Mouse (Mus musculus): Measurements from ENCODE around the gene Cnpy4. TPM values are rescaled to one million over a fixed set of nuclear protein-coding genes. Genes with fewer than 3 reads are reported as not detected.
A peak's percentile ranks its signal among the peaks of the same experiment; 100 is the strongest.
"Not testable (repeated sequence)": the region's sequence is repeated elsewhere in the genome, so short reads cannot be mapped to it uniquely, and the experiment has no call there.

Gene Cnpy4
- total RNA-seq, 1 experiment from 2014 or later: 41.4 TPM

DNA sequence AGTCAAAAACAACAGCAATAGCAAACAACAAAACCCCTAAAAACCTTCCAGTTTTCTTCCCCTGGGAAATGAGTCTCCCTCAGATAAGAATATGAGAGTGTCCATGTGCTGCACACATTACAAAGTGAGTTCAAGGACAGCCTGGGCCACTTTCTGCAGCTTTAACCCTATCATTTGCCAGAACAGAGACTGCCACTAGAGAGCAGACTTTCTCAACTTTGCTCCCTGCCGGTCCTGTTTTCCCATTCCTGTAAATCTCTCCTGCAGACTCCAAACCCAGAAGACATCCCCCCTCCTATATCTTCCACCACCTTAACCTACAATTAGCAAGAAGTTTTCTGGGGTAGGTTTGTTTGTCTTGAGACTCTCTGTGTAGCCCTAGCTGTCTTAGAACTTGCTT lies 12.3 kb downstream of the Cnpy4 start:
- ATAC-seq (replicated peaks; ENCODE audit: low read depth, poor library complexity, severe bottlenecking): no peak

DNA sequence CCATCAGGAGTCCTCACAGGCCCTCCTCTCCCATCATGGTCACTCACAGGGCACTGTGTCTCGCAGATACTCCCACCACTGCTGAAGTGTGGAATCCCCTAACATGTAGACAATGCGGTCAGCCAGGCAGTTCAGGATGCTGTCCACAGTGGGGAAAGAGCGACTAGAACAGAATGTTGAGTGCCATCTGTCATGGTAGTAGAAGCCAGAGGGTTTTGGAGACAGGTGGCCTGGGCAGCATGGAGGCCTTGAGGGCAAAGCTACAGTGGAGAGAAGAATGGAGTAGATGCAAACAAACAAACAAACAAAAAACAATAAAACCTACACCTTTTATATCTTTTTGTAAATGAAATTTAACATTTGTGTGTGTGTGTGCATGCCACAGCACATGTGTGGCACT lies 14.8 kb downstream of the Cnpy4 start:
- no peak for ATAC-seq (replicated peaks; ENCODE audit: low read depth, poor library complexity, severe bottlenecking)

- no peak for ATAC-seq (replicated peaks; ENCODE audit: low read depth, poor library complexity, severe bottlenecking)
Observed at GRCm38 (mm10) chr5:138207253-138207652, 20.0 kb downstream of the Cnpy4 start.

GRCm38 (mm10) chr5:138207873-138208272 lies 20.6 kb downstream of the Cnpy4 start:
- no peak for ATAC-seq (replicated peaks; ENCODE audit: low read depth, poor library complexity, severe bottlenecking)

GRCm38 (mm10) chr5:138216632-138217031 lies 29.3 kb downstream of the Cnpy4 start:
- not testable (repeated sequence) for ATAC-seq (replicated peaks; ENCODE audit: low read depth, poor library complexity, severe bottlenecking)

DNA sequence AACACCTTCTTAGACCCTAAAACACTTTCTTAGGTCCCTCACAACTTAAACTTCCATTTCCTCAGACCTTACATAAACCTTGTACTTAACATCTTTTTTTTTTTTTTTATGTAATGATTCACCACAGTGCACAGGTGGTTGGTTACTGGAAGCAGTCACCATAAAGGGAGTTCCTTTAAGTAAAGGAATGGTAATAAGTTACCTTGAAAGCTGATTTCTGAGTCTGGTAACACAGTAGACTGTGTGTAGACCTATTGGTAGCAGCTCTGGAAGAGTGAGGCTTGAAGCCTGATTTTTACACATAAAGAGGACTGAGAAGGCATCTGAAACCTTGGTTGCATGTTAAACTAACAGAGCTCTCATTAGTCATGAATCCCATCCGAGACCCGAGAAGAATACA lies 32.6 kb downstream of the Cnpy4 start:
- no peak for ATAC-seq (replicated peaks; ENCODE audit: low read depth, poor library complexity, severe bottlenecking)

DNA sequence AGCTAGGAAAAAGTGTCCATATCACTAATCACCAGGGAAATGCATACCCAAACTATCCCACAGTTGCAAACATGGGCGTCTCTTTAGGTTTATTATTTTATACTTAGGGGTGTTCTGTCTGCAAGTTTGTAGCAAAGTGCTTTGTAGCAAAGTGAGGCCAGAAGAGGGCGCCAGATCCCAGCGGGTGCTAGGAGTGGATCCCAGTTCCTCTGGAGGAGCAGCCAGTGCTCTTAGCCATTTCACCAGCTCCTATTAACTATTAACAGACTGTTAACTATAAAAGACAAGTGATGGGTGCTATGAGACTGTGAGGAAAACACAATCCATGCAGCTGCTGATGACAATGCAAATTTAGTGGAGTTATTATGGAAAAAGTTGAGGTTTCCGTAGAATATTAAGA lies 34.8 kb downstream of the Cnpy4 start:
- peak; percentile 81 for ATAC-seq (replicated peaks; ENCODE audit: low read depth, poor library complexity, severe bottlenecking)

DNA sequence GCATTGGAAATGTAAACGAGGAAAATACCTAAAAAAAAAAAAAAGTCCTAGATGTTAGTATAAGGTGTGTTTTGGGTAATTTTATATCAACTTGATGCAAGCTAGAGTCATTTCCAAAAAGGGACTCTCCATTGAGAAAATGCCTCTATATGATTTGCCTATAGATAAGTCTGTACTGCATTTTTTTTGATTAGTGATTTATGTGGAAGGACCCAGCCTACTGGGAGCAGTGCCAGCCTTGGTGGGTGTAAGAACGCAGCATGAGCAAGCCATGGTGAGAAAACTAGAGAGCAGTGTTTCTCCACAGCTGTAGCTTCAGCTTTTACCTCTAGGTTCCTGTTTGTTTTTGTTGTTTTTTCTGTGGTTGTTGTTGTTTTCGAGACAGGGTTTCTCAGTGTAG lies 36.0 kb downstream of the Cnpy4 start:
- ATAC-seq (replicated peaks; ENCODE audit: low read depth, poor library complexity, severe bottlenecking): no peak

GRCm38 (mm10) chr5:138225700-138226099 lies 38.4 kb downstream of the Cnpy4 start, which contains the start of gene Nxpe5:
Nxpe5 (plus strand) TSS chr5:138225898.
- ATAC-seq (replicated peaks; ENCODE audit: low read depth, poor library complexity, severe bottlenecking): no peak

- no peak for ATAC-seq (replicated peaks; ENCODE audit: low read depth, poor library complexity, severe bottlenecking)
Observed at GRCm38 (mm10) chr5:138226491-138226890, 39.2 kb downstream of the Cnpy4 start.

GRCm38 (mm10) chr5:138227367-138227766 lies 40.1 kb downstream of the Cnpy4 start:
- ATAC-seq (replicated peaks; ENCODE audit: low read depth, poor library complexity, severe bottlenecking): peak; percentile 95

DNA sequence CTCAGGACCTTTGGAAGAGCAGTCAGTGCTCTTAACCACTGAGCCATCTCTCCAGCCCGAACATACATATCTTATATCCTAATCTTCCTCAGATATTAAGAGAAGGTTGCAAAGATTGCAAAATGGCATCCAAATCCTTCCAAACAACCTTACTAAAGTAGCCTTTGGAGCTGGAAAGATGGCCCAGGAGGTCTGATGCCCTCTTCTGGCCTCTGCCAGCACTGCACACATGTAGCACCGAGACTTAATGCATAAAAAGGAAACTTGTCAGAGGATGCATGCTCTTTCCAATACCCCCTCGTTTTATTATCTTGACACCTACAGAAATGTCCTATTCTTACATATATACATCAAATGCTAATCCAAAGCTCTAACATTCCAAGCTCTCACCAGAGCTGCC lies 40.7 kb downstream of the Cnpy4 start:
- peak; percentile 56 for ATAC-seq (replicated peaks; ENCODE audit: low read depth, poor library complexity, severe bottlenecking)

- ATAC-seq (replicated peaks; ENCODE audit: low read depth, poor library complexity, severe bottlenecking): no peak
Observed at GRCm38 (mm10) chr5:138229511-138229910, 42.2 kb downstream of the Cnpy4 start.

- ATAC-seq (replicated peaks; ENCODE audit: low read depth, poor library complexity, severe bottlenecking): no peak
Observed at GRCm38 (mm10) chr5:138233778-138234177, 46.5 kb downstream of the Cnpy4 start.

DNA sequence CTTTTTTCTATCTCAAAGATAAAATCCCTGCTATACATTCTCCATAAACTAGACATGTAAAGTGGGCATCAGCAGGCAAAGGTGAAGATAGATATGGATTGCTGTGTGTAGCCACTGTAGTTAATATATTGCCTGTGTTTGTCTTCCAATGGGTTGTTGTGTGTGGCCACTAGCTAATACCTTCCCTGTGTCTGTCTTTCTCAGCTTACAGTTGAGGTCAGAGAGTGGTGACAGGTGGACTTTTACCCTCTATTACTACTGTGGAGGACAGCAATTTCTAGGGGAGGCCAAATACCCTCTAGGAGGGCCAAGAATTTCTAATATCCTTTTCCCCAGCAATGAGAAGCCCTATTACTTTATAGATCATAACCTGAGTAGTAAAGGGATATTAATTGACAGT lies 46.9 kb downstream of the Cnpy4 start:
- ATAC-seq (replicated peaks; ENCODE audit: low read depth, poor library complexity, severe bottlenecking): no peak

- no peak for ATAC-seq (replicated peaks; ENCODE audit: low read depth, poor library complexity, severe bottlenecking)
Observed at GRCm38 (mm10) chr5:138241511-138241910, 54.2 kb downstream of the Cnpy4 start.

Other genes starting within 250 kb of the Cnpy4 start
- gene Gjc3, start 224.4 kb upstream of the Cnpy4 start, total RNA-seq (2017): not detected in 2 replicates
- gene Azgp1, start 206.0 kb upstream of the Cnpy4 start, total RNA-seq (2017): not detected in 2 replicates
- not detected in 2 replicates for gene Smok3a, start 166.2 kb upstream of the Cnpy4 start, total RNA-seq (2017)
- not detected in 2 replicates for gene Smok3b, start 166.1 kb upstream of the Cnpy4 start, total RNA-seq (2017)
- not detected in 2 replicates for gene Smok3c, start 134.3 kb upstream of the Cnpy4 start, total RNA-seq (2017)
- gene Zkscan1, start 102.4 kb upstream of the Cnpy4 start, total RNA-seq (2017): 29.1 and 44.2 TPM in 2 replicates
- 16.6 and 20.7 TPM in 2 replicates for gene Zscan21, start 70.6 kb upstream of the Cnpy4 start, total RNA-seq (2017)
- gene Zfp113, start 31.7 kb upstream of the Cnpy4 start, total RNA-seq (2017): 8.9 and 10.2 TPM in 2 replicates
- gene Cops6, start 26.4 kb upstream of the Cnpy4 start, total RNA-seq (2017): 30.2 and 54.0 TPM in 2 replicates
- 23.0 and 33.7 TPM in 2 replicates for gene Ap4m1, start 15.5 kb upstream of the Cnpy4 start, total RNA-seq (2017)
- 456 and 545 TPM in 2 replicates for gene Mcm7, start 15.1 kb upstream of the Cnpy4 start, total RNA-seq (2017)
- 28.2 and 30.8 TPM in 2 replicates for gene Taf6, start within 50 bp of the Cnpy4 start, total RNA-seq (2017)
- gene Mblac1, start 6.8 kb downstream of the Cnpy4 start, total RNA-seq (2017): 2.2 and 7.7 TPM in 2 replicates
- 2.9 and 3.3 TPM in 2 replicates for gene Nxpe5, start 38.4 kb downstream of the Cnpy4 start, total RNA-seq (2017)
- 31.0 and 43.3 TPM in 2 replicates for gene Lamtor4, start 68.0 kb downstream of the Cnpy4 start, total RNA-seq (2017)
- 28.9 and 34.1 TPM in 2 replicates for gene BC037034, start 76.5 kb downstream of the Cnpy4 start, total RNA-seq (2017)
- 0.34 TPM in 1 of 2 replicates, not detected in the other for gene Gal3st4, start 85.4 kb downstream of the Cnpy4 start, total RNA-seq (2017)
- gene Gm43720, start 92.5 kb downstream of the Cnpy4 start, total RNA-seq (2017): not detected in 2 replicates
- 5.3 and 7.1 TPM in 2 replicates for gene Gpc2, start 92.5 kb downstream of the Cnpy4 start, total RNA-seq (2017)
- 2.9 and 8.7 TPM in 2 replicates for gene Stag3, start 92.8 kb downstream of the Cnpy4 start, total RNA-seq (2017)
- not detected in 2 replicates for gene Pvrig, start 154.5 kb downstream of the Cnpy4 start, total RNA-seq (2017)

Measured in common myeloid progenitor, adult 5-6 weeks (primary cell).